ENCODE assay signal across 15 mouse cellular contexts in the genomic region with DNA sequence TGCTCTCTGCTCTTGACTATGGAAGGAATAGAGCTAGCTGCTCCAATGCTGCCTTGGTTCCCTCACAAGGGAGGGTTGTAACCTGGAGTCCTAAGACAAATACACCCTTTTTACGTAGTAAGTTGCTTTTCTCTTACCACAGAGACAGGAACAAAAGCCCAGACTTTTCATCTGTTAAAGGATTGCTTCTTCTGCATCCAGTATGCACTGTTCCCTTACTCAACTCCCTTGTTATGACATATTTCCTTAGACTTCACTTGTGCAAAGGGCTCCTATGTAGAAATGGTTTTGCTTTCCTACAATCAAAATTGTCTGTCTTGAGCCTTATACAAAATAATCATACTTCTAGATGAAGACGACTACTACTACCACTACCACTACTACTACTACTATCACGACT.
"Had no signal": no experiment of that assay in that cellular context is flagged by ENCODE, and none has a peak within 500 bp of the region (broad histone marks: within the 10 kb centered on the region; RNA-seq: fewer than 3 reads in every experiment).

No protein-coding gene starts in this region.

- H3K9me3 ChIP-seq: limb, embryonic 15.5 days; midbrain, embryonic 15.5 days; neural tube, embryonic 13.5 days had no signal

- DNase-seq: kidney, adult 11 months; kidney, adult 9 months; kidney, postnatal 36 days; layer of hippocampus, adult 9-11 months; layer of hippocampus, postnatal 36 days; lung, adult 18-20 months; retina, postnatal 1 day; right cerebral cortex, postnatal 25 days; thymus, postnatal 36 days had no signal

- H3K27ac ChIP-seq: kidney, postnatal 0 days; limb, embryonic 15.5 days; midbrain, embryonic 15.5 days; neural tube, embryonic 13.5 days had no signal

- H3K9ac ChIP-seq: limb, embryonic 15.5 days; midbrain, embryonic 15.5 days; neural tube, embryonic 13.5 days had no signal

- H3K4me1 ChIP-seq: limb, embryonic 15.5 days; midbrain, embryonic 15.5 days; neural tube, embryonic 13.5 days had no signal

- H3K36me3 ChIP-seq: limb, embryonic 15.5 days; midbrain, embryonic 15.5 days; neural tube, embryonic 13.5 days had no signal

- ATAC-seq: midbrain, embryonic 15.5 days had no signal

- H3K4me2 ChIP-seq: limb, embryonic 15.5 days; midbrain, embryonic 11.5 days; midbrain, embryonic 15.5 days; neural tube, embryonic 13.5 days had no signal

- H3K27me3 ChIP-seq: limb, embryonic 15.5 days; midbrain, embryonic 15.5 days; neural tube, embryonic 13.5 days had no signal

- H3K4me3 ChIP-seq: limb, embryonic 15.5 days; megakaryocyte, embryonic 14.5 days; midbrain, embryonic 15.5 days; neural tube, embryonic 13.5 days had no signal
